Comparison of ENCODE assay signal across 12 mouse cellular contexts in the genomic region with DNA sequence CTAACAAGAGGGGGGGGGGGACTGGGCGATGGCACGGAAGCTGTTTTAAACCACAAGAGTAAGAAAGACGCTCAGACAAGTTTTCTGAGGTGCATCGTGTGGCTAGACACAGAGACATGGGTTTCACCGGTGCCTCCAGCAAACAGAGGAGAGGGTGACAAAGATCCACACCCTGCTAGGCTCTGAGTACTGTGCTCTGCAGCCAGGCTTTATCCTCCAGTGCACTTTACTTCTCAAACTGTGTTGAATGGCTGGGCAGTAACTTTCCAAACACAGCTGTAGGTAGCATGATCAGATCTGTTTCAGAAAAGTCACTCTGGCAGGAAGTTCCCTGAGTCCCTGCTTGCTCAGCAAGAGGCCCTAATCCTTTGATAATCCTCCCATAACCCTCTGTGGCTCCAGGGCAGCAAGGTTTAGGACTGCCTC. TPM values are rescaled to one million over a fixed set of nuclear protein-coding genes. Genes with fewer than 3 reads are reported as not detected.
DNase-seq lines count a peak whose midpoint lies in the region; ATAC-seq lines count a peak whose summit lies in the region.
"Had no signal": no experiment of that assay in that cellular context is flagged by ENCODE, and none has a peak within 500 bp of the region (broad histone marks: within the 10 kb centered on the region; RNA-seq: fewer than 3 reads in every experiment).

No protein-coding gene starts in this region.

- H3K27me3 ChIP-seq in midbrain, embryonic 11.5 days (ENCODE audit: control insufficient read depth, insufficient read depth, low read length), result no peaks in the 10 kb centered on the region
- H3K27me3 ChIP-seq in midbrain, embryonic 16.5 days (ENCODE audit: control insufficient read depth, insufficient read depth, low read depth, low read length), result no peaks in the 10 kb centered on the region
- H3K27me3 ChIP-seq in embryonic facial prominence, embryonic 10.5 days (replicated peaks; ENCODE audit: low read depth, poor library complexity, severe bottlenecking), result no peaks in the 10 kb centered on the region
- H3K27me3 ChIP-seq in limb, embryonic 15.5 days, result no peaks in the 10 kb centered on the region
- H3K27me3 ChIP-seq in heart, embryonic 10.5 days (ENCODE audit: insufficient read depth, poor library complexity, severe bottlenecking), result no peaks in the 10 kb centered on the region
- no peaks in the 10 kb centered on the region for H3K27me3 ChIP-seq in forebrain, embryonic 13.5 days

- H3K9ac ChIP-seq in midbrain, embryonic 11.5 days (ENCODE audit: low read length), result no peak overlapping the region
- H3K9ac ChIP-seq in midbrain, embryonic 16.5 days (ENCODE audit: low read depth, low read length), result no peak overlapping the region
- no peak overlapping the region for H3K9ac ChIP-seq in limb, embryonic 15.5 days
- no peak overlapping the region for H3K9ac ChIP-seq in forebrain, embryonic 13.5 days

- peak; percentile 91 for DNase-seq in midbrain, embryonic 11.5 days (ENCODE audit: low spot score, missing footprints)
- peak; percentile 31 for DNase-seq in embryonic facial prominence, embryonic 10.5 days (ENCODE audit: low spot score)
- peak; percentile 38 for DNase-seq in thymus, postnatal 25 days
- no peak for DNase-seq in heart, embryonic 10.5 days (ENCODE audit: low spot score)
- no peak for DNase-seq in cerebellum, adult 8-10 months
- DNase-seq: heart, adult 11 months; kidney, adult 8-10 months; left cerebral cortex, postnatal 4 days had no signal

- H3K9me3 ChIP-seq in midbrain, embryonic 11.5 days (ENCODE audit: control insufficient read depth, low read length), result no peaks in the 10 kb centered on the region
- H3K9me3 ChIP-seq in midbrain, embryonic 16.5 days (replicated peaks; ENCODE audit: control insufficient read depth, low read length, poor library complexity, severe bottlenecking), result no peaks in the 10 kb centered on the region
- H3K9me3 ChIP-seq in embryonic facial prominence, embryonic 10.5 days, result no peaks in the 10 kb centered on the region
- H3K9me3 ChIP-seq in limb, embryonic 15.5 days, result no peaks in the 10 kb centered on the region
- no peaks in the 10 kb centered on the region for H3K9me3 ChIP-seq in heart, embryonic 10.5 days
- no peaks in the 10 kb centered on the region for H3K9me3 ChIP-seq in forebrain, embryonic 13.5 days (replicated peaks)

- no peak overlapping the region for H3K4me2 ChIP-seq in midbrain, embryonic 11.5 days
- H3K4me2 ChIP-seq in midbrain, embryonic 16.5 days (ENCODE audit: low read length), result no peak overlapping the region
- H3K4me2 ChIP-seq in limb, embryonic 15.5 days, result no peak overlapping the region
- no peak overlapping the region for H3K4me2 ChIP-seq in forebrain, embryonic 13.5 days

- no peak overlapping the region for H3K27ac ChIP-seq in midbrain, embryonic 11.5 days (ENCODE audit: low read depth, low read length)
- no peak overlapping the region for H3K27ac ChIP-seq in midbrain, embryonic 16.5 days (ENCODE audit: low read length)
- H3K27ac ChIP-seq in embryonic facial prominence, embryonic 10.5 days (replicated peaks), result peak overlapping the region; percentile 61
- H3K27ac ChIP-seq in limb, embryonic 15.5 days, result 0 out of 2 replicates have a peak overlapping the region, but pooled peaks have one; percentile 43
- H3K27ac ChIP-seq in heart, embryonic 10.5 days, result no peak overlapping the region
- no peak overlapping the region for H3K27ac ChIP-seq in forebrain, embryonic 13.5 days
- H3K27ac ChIP-seq: macrophage had no signal

- H3K4me1 ChIP-seq in midbrain, embryonic 11.5 days (ENCODE audit: control insufficient read depth, insufficient read depth, low read length), result peaks cover 11% of the 10 kb centered on the region
- no peaks in the 10 kb centered on the region for H3K4me1 ChIP-seq in midbrain, embryonic 16.5 days (ENCODE audit: control insufficient read depth, insufficient read depth, low read length)
- H3K4me1 ChIP-seq in embryonic facial prominence, embryonic 10.5 days, result peaks cover 16% of the 10 kb centered on the region
- peaks cover 15% of the 10 kb centered on the region; the same call in 1 of the 2 replicates for H3K4me1 ChIP-seq in limb, embryonic 15.5 days
- H3K4me1 ChIP-seq in heart, embryonic 10.5 days, result peaks cover 10% of the 10 kb centered on the region
- H3K4me1 ChIP-seq in forebrain, embryonic 13.5 days, result peaks cover 15% of the 10 kb centered on the region

- no peak overlapping the region for H3K4me3 ChIP-seq in midbrain, embryonic 11.5 days (ENCODE audit: low read depth, low read length)
- no peak overlapping the region for H3K4me3 ChIP-seq in midbrain, embryonic 16.5 days (ENCODE audit: low read depth, low read length)
- H3K4me3 ChIP-seq in embryonic facial prominence, embryonic 10.5 days, result no peak overlapping the region
- H3K4me3 ChIP-seq in limb, embryonic 15.5 days, result no peak overlapping the region
- H3K4me3 ChIP-seq in heart, embryonic 10.5 days, result no peak overlapping the region
- no peak overlapping the region for H3K4me3 ChIP-seq in forebrain, embryonic 13.5 days

- 2% methylated on average over 5 of the region's 5 CpGs for WGBS in midbrain, embryonic 11.5 days
- 14% methylated on average over 5 of the region's 5 CpGs for WGBS in midbrain, embryonic 16.5 days
- WGBS in embryonic facial prominence, embryonic 10.5 days, result 17% methylated on average over 5 of the region's 5 CpGs
- 26% methylated on average over 5 of the region's 5 CpGs for WGBS in limb, embryonic 15.5 days
- 40% methylated on average over 5 of the region's 5 CpGs for WGBS in heart, embryonic 10.5 days
- 5% methylated on average over 5 of the region's 5 CpGs for WGBS in forebrain, embryonic 13.5 days

- H3K36me3 ChIP-seq in midbrain, embryonic 11.5 days (ENCODE audit: control insufficient read depth, insufficient read depth, low read length), result no peaks in the 10 kb centered on the region
- no peaks in the 10 kb centered on the region for H3K36me3 ChIP-seq in midbrain, embryonic 16.5 days (ENCODE audit: control insufficient read depth, insufficient read depth, low read length)
- H3K36me3 ChIP-seq in embryonic facial prominence, embryonic 10.5 days (replicated peaks), result no peaks in the 10 kb centered on the region
- no peaks in the 10 kb centered on the region for H3K36me3 ChIP-seq in limb, embryonic 15.5 days
- H3K36me3 ChIP-seq in heart, embryonic 10.5 days, result no peaks in the 10 kb centered on the region
- no peaks in the 10 kb centered on the region for H3K36me3 ChIP-seq in forebrain, embryonic 13.5 days (ENCODE audit: poor library complexity, severe bottlenecking)

- ATAC-seq in midbrain, embryonic 11.5 days (ENCODE audit: low FRiP score), result peak; percentile 33; the same call in 1 of the 2 replicates
- ATAC-seq in midbrain, embryonic 16.5 days, result no peak
- no peak for ATAC-seq in limb, embryonic 15.5 days (ENCODE audit: insufficient number of reproducible peaks, low FRiP score, low TSS enrichment, low read depth)
- ATAC-seq in forebrain, embryonic 13.5 days, result no peak

RNA-seq across cellular contexts. Expression of a gene that starts 43.0 kb away (rescaled TPM):
- 56.7 and 61.0 TPM in 2 replicates for polyA plus RNA-seq in midbrain, embryonic 11.5 days (2014; fragmentation: Nextera tagmentation; extraction: Ambion mirVana)
- polyA plus RNA-seq in midbrain, embryonic 16.5 days (2015; fragmentation: Nextera tagmentation; extraction: Ambion mirVana), result 38.9 and 41.4 TPM in 2 replicates
- 36.9 and 39.9 TPM in 2 replicates for polyA plus RNA-seq in embryonic facial prominence, embryonic 10.5 days (2016; fragmentation: Nextera tagmentation; extraction: Ambion mirVana)
- polyA plus RNA-seq in limb, embryonic 15.5 days (2015; fragmentation: Nextera tagmentation; extraction: Ambion mirVana), result 45.7 and 56.6 TPM in 2 replicates
- polyA plus RNA-seq in heart, embryonic 10.5 days (2016; fragmentation: Nextera tagmentation; extraction: Ambion mirVana), result 76.0 and 81.2 TPM in 2 replicates
- 48.0 and 51.2 TPM in 2 replicates for polyA plus RNA-seq in forebrain, embryonic 13.5 days (2015; fragmentation: Nextera tagmentation; extraction: Ambion mirVana)

Comparison
In these comparisons a context has a peak if more than half of its experiments do, and no peak if none do; other contexts are left out.
1. DNase-seq: peak in midbrain, embryonic 11.5 days (single experiment), embryonic facial prominence, embryonic 10.5 days (single experiment) and thymus, postnatal 25 days (single experiment); none in heart, embryonic 10.5 days (single experiment) and cerebellum, adult 8-10 months (single experiment).
2. H3K27ac ChIP-seq: peak in embryonic facial prominence, embryonic 10.5 days (single experiment) and limb, embryonic 15.5 days (single experiment); none in midbrain, embryonic 11.5 days (single experiment), midbrain, embryonic 16.5 days (single experiment), heart, embryonic 10.5 days (single experiment) and forebrain, embryonic 13.5 days (single experiment).